Mouse (Mus musculus): ENCODE data around the gene Gtf2h2.
"Not testable (repeated sequence)": the region's sequence is repeated elsewhere in the genome, so short reads cannot be mapped to it uniquely, and the experiment has no call there.

The Gtf2h2 gene

DNA sequence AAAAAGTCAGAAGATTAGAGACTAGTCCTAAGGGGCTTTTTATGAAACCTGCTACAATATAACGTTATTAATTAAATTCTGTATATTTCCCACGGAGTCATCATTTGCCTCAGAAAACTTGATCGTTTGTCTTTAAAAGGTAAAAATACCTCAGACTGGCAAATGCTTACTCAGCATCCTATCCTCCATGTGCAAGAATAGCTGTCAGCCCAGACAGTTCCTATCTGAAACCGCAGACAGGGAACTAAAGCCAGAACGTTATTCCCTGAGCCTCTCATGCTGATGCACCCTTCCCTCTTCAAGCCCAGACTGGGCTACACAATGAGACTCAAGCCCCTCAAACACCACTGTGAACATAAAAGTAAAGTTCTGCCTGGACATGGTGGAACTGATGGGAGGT, 2.0 kb downstream of the Gtf2h2 start:
- DNase-seq (ENCODE audit: low spot score in 2 of 2), result no peak

GRCm38 (mm10) chr13:100483610-100484009, 8.8 kb downstream of the Gtf2h2 start:
- no peak for DNase-seq (ENCODE audit: low spot score in 2 of 2)

DNA sequence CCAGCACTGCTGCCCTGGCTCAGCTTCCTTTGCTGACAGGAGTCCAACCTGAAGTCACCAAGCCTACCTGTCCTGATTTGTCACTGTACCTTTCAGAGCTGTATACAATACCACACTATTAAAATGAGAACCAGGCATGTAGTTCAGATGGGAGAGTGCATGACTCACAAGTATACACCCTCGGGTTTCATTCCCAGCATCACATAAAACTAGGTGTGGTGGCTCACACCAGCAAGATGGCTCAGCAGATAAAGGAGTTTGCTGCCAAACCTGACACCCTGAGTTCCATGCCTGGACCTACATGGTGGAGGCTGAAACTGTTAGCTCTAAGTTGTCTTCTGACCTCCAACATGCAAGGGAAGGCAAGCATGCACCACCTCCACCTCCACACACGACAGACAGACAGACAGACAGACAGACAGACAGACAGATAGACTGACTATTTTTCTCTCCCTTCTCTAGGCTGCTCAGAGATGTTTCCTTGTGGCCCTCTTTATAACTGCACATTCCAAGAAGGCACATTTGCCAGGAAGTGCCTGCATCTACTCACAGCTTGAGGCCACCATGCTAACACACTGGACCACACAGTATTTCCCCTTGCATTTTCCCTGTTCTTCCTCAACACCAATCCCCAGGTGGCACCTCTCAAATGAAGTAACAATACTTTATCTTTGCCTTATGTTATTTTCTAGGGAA, 28.7 kb downstream of the Gtf2h2 start:
- DNase-seq (ENCODE audit: low spot score in 2 of 2), result no peak

GRCm38 (mm10) chr13:100461336-100461735, 31.0 kb downstream of the Gtf2h2 start:
- no peak for DNase-seq (ENCODE audit: low spot score in 2 of 2)

GRCm38 (mm10) chr13:100452415-100453127, 39.8 kb downstream of the Gtf2h2 start, which contains the start of gene Naip1:
Gene Naip1 (minus strand): TSS chr13:100452869.
- not testable (repeated sequence) for DNase-seq (ENCODE audit: low spot score in 2 of 2)

DNA sequence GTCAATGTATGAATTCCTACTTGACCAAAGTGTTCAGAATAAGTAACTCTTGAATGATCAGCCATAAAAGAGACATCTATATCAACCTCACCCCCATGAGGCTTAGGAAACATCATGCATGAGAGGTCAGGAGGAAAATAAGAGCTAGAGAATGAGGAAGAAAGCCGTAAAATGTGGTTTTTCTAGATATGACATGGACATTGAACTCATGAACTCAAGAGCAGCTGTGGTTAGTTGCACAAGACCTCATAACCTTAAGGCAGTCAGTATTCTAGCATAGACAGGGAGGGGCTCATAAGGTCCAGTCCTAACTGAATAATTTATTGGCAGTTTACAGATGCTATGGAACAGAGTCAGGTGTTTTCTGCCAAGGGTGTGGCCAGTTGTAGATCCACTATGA, 42.9 kb downstream of the Gtf2h2 start:
- no peak for DNase-seq (ENCODE audit: low spot score in 2 of 2)

GRCm38 (mm10) chr13:100440116-100440515, 52.3 kb downstream of the Gtf2h2 start:
- no peak for DNase-seq (ENCODE audit: low spot score in 2 of 2)

- DNase-seq (ENCODE audit: low spot score in 2 of 2), result no peak
Measured at GRCm38 (mm10) chr13:100438701-100439100, 53.7 kb downstream of the Gtf2h2 start.

GRCm38 (mm10) chr13:100437322-100437825, 55.0 kb downstream of the Gtf2h2 start:
- DNase-seq (ENCODE audit: low spot score in 2 of 2), result no peak

DNA sequence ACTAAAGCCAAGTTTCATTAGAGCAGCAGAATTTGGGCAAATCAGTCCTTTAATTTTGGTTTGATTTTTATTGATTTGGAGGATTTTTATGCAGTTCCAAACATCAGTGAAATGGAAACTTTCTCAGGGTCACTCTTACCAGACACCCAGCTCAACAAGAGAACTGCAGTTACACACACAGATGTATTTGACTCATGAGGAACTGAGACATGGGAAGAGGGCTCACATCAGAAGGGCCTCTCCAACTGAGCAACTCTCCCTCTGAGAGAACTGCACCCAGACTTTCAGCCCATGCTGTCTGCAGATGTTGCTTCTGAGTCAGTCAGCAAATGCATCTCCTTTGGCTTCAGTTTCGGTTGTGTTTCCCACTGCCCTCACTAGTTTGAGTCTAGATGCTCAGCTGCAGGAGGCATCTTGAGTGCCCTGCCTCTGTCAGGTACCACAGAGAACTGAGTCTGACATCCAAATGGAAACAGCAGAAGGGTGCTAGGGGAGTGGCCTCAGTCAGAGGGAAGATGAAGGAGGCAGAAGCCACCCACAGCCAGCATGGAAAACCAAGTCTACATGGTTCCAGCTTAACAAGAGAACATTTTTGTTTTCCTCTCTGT, 55.7 kb downstream of the Gtf2h2 start:
- not testable (repeated sequence) for DNase-seq (ENCODE audit: low spot score in 2 of 2)

- not testable (repeated sequence) for DNase-seq (ENCODE audit: low spot score in 2 of 2)
Measured at GRCm38 (mm10) chr13:100419958-100420357, 72.4 kb downstream of the Gtf2h2 start.

DNA sequence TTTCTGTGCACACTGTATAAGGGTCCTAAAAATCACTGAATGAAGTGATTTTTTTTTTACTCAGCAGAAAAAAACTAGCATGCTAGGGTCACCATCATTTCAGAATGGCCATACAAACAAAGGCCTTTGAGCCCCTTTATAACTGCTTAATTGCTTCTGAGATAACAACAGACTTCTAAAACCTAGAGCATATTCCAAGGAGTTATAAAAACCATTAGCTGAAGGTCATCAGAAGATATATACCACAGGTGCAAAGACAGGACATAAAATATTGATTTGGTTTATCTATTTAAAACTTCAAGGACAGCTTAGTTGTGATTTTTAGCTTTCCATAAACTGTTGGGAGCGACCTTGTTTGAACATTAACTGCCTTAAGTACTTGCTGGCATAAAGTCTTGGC, 78.0 kb downstream of the Gtf2h2 start:
- DNase-seq (ENCODE audit: low spot score in 2 of 2), result no peak

Data from left cerebral cortex, adult 9 months (tissue).